Mouse (Mus musculus) G1E (cell line): ENCODE measurements around the gene Baz1a. TPM values are rescaled to one million over a fixed set of nuclear protein-coding genes. Genes with fewer than 3 reads are reported as not detected.

ENCODE experiments used
- ATAC-seq: 2 replicates; pipeline ENCODE4 v1.8.0; 2016; ENCODE audit warnings: mild to moderate bottlenecking; ENCODE audit not compliant: insufficient number of reproducible peaks, poor library complexity, low FRiP score, severe bottlenecking; ENCODE audit errors: extremely low read depth
- DNase-seq: peaks from one replicate; pipeline ENCODE4 v3.0.0; 2012; ENCODE audit warnings: low spot score
- H3K27me3 ChIP-seq: 2 replicates; pipeline ENCODE4 v1.6.1; 2012; ENCODE audit warnings: mild to moderate bottlenecking, low read length, inconsistent platforms; ENCODE audit not compliant: insufficient read depth
- H3K36me3 ChIP-seq: replicated peaks from 2 replicates; pipeline ENCODE3; 2012; ENCODE audit warnings: mild to moderate bottlenecking, inconsistent platforms
- H3K4me1 ChIP-seq: 2 replicates; pipeline ENCODE4 v1.6.1; 2012; ENCODE audit warnings: low read depth, low read length, inconsistent platforms, mixed read lengths; ENCODE audit not compliant: insufficient read depth
- H3K4me3 ChIP-seq: 2 replicates; pipeline ENCODE4 v1.5.1; 2012; ENCODE audit warnings: low read depth, mild to moderate bottlenecking, inconsistent platforms, low read length, moderate library complexity, mixed read lengths
- H3K9me3 ChIP-seq: replicated peaks from 2 replicates; pipeline ENCODE4 v1.6.1; 2012; ENCODE audit warnings: inconsistent platforms
- CTCF ChIP-seq: IDR thresholded peaks from 2 replicates; pipeline ENCODE4 v1.5.1; 2012; ENCODE audit warnings: low read depth, low read length, inconsistent platforms, mixed read lengths
- GATA1 ChIP-seq: IDR thresholded peaks from 2 replicates; pipeline ENCODE4 v1.6.1; 2012; ENCODE audit warnings: borderline replicate concordance, low read length, inconsistent platforms, mixed read lengths
- GATA2 ChIP-seq: IDR thresholded peaks from 2 replicates; pipeline ENCODE4 v1.6.1; 2012; ENCODE audit warnings: low read depth, low read length, inconsistent platforms, borderline replicate concordance
- POLR2AphosphoS5 ChIP-seq: IDR thresholded peaks from 2 replicates; pipeline ENCODE4 v1.6.1; 2012; ENCODE audit warnings: low read depth, low read length, inconsistent platforms; ENCODE audit not compliant: insufficient replicate concordance
- TAL1 ChIP-seq: conservative IDR thresholded peaks from 2 replicates; pipeline ENCODE4 v1.6.1; 2012; ENCODE audit warnings: low read depth, low read length, inconsistent platforms, mixed read lengths
- polyA plus RNA-seq: library from polyadenylated mRNA; stranded (reverse); fragments of >175 nt; gene quantifications from 2 replicates; pipeline ENCODE4 v1.2.3, GENCODE M21; 2012
- total RNA-seq, 2 experiments: library from RNA; stranded (forward) in 1 of 2; stranded (reverse) in 1 of 2; fragments of 200-1000 nt in 1 of 2; fragments of >200 nt in 1 of 2; fragmentation: Nextera tagmentation in 1 of 2; gene quantifications; 2 replicates each; pipeline ENCODE4 v1.2.3; 2014 to 2017

Baz1a gene
- total and polyA plus RNA-seq, 3 experiments = 34.1 to 370 (median 174) TPM

DNA sequence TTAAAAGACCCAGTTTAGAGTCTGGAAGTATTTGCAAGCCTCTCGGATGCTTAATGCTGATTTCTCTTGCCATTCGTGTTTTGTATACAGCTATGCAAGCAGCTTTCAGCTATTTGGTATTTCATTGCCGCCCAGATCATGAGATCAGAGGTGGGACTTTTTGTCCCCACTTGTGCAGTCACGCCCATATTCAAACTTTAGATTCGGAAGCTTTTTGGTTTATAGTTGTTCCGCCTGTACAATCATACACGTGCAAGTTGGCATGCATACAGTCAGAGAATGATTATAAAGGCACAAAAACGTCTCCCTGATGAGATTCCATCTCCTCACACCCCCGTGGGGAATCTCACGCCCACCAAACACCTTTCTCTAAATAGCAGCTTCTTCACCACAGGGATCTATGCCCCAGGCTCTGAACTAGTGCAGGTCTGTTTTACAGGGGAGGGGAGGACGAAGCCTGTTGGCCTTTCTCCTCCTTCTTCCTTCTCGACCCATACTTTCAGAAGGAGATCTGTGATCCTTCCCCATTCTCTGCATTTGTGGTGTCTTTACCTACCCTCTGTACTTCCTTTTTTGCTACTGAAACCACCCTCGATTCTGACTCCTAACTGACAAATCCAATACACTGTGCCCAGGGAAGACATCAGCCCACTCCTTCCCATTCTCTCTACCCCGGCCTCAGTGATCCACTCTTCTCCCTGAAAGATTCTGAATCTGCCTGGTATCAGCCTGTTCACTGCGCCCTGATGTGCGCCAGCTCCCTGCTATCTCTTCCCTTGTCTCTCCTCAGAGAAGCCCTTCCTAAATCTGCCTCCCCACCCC lies 20.7 kb downstream of the Baz1a start:
- H3K4me3 ChIP-seq = peak overlapping the region; percentile 34; the same call in 1 of the 2 replicates
- TF ChIP-seq TAL1 = no peak
- TF ChIP-seq POLR2AphosphoS5 = no peak
- no peak for TF ChIP-seq GATA2
- no peak for TF ChIP-seq CTCF
- TF ChIP-seq GATA1 = no peak
- DNase-seq (peak; percentile 25), ATAC-seq (peak; percentile 51; the same call in 1 of the 2 replicates)
- peaks cover 28% of the 10 kb centered on the region for H3K4me1 ChIP-seq
- H3K27me3 ChIP-seq = no peaks in the 10 kb centered on the region; the same call in 1 of the 2 replicates
- no peaks in the 10 kb centered on the region for H3K9me3 ChIP-seq
- H3K36me3 ChIP-seq = no peaks in the 10 kb centered on the region

DNA sequence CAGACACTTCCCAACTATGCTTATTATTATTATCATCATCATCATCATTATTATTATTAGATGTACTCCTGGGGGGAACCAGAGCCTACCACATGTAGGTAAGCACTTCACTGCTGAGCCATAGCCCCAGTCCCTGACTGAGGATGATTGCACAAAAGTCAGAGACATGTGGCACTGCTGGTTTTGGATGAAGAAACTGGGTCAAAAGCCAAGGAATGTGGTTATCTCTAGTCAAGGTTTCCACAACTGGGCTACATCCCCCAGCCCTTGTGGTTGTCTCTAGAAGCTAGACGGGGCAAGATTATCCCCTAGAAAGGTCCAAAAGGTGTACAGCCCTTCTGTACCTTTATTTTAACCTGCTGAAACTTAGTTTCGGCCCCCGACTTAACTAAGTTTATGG lies 21.3 kb downstream of the Baz1a start:
- no peaks in the 10 kb centered on the region for H3K9me3 ChIP-seq
- no peak overlapping the region for H3K4me3 ChIP-seq
- no peaks in the 10 kb centered on the region for H3K27me3 ChIP-seq
- no peak for DNase-seq
- H3K36me3 ChIP-seq = no peaks in the 10 kb centered on the region
- no peak for TF ChIP-seq POLR2AphosphoS5
- TF ChIP-seq GATA1 = no peak
- no peak for TF ChIP-seq CTCF
- TF ChIP-seq TAL1 = no peak
- TF ChIP-seq GATA2 = no peak
- H3K4me1 ChIP-seq = peaks cover 30% of the 10 kb centered on the region
- ATAC-seq = no peak

DNA sequence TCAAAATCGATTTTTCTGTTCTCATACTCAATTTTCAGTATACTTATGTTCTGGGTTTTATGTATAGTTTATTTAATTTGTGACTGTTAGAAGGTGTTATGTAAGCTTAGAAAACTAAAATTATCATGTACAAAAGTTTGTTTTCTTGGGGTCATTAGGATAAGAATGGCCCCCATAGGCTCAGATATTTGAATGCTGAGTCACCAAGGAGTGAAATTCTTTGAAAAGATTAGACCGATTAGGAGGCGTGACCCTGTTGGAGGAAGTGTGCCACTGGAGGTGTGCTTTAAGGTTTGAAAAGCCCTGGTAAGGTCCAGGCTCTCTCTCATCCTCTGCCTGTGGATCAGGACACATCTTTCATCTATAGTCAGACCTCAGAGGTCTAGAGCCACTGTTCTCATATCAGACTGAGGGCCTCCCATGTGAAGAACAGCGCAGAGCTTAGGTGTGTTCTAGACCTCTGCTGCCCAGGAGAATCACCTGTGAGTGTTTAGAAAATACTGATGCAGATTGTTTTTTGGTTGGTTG lies 25.8 kb downstream of the Baz1a start:
- TF ChIP-seq TAL1 (no peak), GATA1 (no peak), POLR2AphosphoS5 (no peak), CTCF (no peak), GATA2 (no peak)
- peaks cover 36% of the 10 kb centered on the region for H3K4me1 ChIP-seq
- ATAC-seq = no peak
- no peaks in the 10 kb centered on the region for H3K9me3 ChIP-seq
- no peak overlapping the region for H3K4me3 ChIP-seq
- peaks cover 14% of the 10 kb centered on the region for H3K36me3 ChIP-seq
- DNase-seq = no peak
- no peaks in the 10 kb centered on the region for H3K27me3 ChIP-seq

DNA sequence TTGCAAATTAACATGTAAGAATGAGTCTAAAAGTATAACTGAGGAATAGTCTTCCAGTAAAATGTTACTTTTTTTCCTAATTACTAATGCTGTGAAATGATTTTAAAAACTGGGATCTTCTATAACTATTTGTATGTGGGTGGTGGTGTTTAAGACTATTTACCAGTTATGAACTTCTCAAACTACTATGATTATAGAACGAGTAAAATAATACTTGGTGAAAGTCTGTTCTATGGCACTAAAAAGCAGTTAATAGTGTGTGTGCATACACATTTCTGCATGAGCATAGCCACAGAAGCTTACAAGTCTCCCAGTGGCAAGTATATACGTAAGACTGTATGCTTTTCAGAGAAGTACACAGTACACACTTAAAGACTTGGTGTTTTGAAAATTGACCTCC lies 27.0 kb downstream of the Baz1a start:
- no peak for TF ChIP-seq GATA1
- TF ChIP-seq POLR2AphosphoS5 = no peak
- TF ChIP-seq TAL1 = no peak
- TF ChIP-seq GATA2 = no peak
- no peak for TF ChIP-seq CTCF
- H3K4me3 ChIP-seq = peak overlapping the region; percentile 82; the same call in 1 of the 2 replicates
- ATAC-seq (no peak), DNase-seq (no peak)
- peaks cover 37% of the 10 kb centered on the region for H3K4me1 ChIP-seq
- no peaks in the 10 kb centered on the region for H3K9me3 ChIP-seq
- H3K27me3 ChIP-seq = no peaks in the 10 kb centered on the region
- peaks cover 27% of the 10 kb centered on the region for H3K36me3 ChIP-seq

DNA sequence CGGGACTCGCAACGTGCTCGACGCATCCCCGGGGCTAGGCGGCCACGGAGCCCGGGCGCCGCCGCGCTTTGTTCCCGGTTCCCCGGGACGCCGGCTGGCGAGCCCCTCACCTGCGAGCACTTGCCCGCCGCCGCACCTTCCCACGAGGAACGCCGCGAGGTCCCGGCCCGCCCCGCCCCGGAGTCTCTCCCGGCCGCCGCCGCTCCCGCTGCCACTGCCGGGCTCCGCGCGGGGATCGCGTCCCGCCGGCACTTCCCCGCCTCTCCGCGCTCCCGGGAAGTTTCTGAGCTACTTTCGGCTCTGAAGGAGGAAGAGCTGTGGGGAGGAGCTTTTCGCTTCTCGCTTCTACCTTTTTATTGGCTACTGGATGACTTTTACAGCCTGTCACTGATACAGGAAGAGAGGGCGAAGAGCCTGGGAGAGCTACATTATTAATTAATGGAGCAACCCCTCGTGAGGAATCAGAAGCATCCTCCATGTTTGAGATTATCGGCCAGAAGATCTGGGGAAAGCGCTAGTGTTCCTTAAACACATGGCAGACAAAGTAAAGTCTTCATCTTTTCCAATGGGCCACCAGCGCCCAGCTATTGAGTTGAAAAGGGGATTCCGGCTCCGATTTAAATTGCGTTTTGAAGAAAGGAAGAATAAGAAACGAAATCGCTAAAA lies 28.0 kb downstream of the Baz1a start, which contains the start of gene Gm20403:
Gene Gm20403, minus strand, starts transcription at position 478 of the 666 bp plus-strand sequence.
- DNase-seq (peak; percentile 72), ATAC-seq (peak; percentile 84)
- no peaks in the 10 kb centered on the region for H3K27me3 ChIP-seq
- H3K36me3 ChIP-seq = peaks cover 36% of the 10 kb centered on the region
- peak within 1 kb of the TSS; percentile 82 for H3K4me3 ChIP-seq
- TF ChIP-seq TAL1 (no peak), POLR2AphosphoS5 (no peak; the same call in 1 of the 2 replicates), CTCF (no peak), GATA2 (no peak), GATA1 (no peak)
- H3K9me3 ChIP-seq = no peaks in the 10 kb centered on the region
- peaks cover 47% of the 10 kb centered on the region for H3K4me1 ChIP-seq

DNA sequence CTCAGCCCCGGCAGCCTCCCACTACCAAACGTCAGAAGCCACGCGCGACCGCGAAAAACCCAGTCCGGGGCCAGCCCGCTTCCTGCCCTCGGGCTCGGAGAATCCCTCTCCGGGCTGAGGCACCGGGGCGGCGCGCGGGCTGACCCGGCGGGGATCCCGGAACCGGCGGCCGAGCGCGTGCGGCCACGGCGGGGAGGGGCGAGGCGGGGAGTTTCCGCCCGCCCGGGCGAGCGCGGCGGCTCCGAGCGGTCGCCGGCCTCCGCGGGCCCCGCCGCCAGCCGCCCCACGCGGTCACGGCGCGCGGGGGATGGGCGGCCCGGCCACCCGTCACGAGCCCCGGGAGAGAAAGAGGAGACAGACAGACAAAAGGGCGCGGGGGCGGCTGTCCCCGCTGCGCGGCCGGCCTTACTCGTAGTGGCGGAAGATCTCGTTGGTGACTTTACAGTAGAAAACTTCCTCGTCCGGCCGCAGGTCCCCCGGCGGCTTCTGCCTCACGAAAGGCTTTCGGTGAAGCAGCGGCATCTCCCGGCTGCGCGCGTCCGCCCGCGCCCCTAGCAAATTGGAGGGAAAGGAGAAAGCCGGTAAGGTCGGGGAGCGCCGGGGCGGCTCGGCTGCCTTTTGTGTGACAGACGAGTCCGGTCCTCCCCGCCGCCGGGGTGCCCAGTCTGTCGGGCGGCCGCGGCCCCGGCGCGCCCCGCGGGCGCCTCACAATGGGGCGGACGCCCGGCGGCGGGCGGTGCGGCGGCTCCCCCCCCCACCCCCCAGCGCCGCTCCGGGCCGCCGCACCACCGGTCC lies 28.7 kb downstream of the Baz1a start:
- peak overlapping the region; percentile 82 for H3K4me3 ChIP-seq
- TF ChIP-seq CTCF (no peak), TAL1 (no peak), GATA2 (no peak), GATA1 (no peak), POLR2AphosphoS5 (no peak)
- no peaks in the 10 kb centered on the region for H3K9me3 ChIP-seq
- DNase-seq (peak; percentile 40), ATAC-seq (no peak)
- peaks cover 43% of the 10 kb centered on the region for H3K36me3 ChIP-seq
- H3K27me3 ChIP-seq = no peaks in the 10 kb centered on the region
- H3K4me1 ChIP-seq = peaks cover 52% of the 10 kb centered on the region
